Mouse (Mus musculus) cortical plate, adult 2 months (tissue): ENCODE results near the gene Tbc1d16.

ENCODE experiments used
- CTCF ChIP-seq: fragments of 200-500 bp; IDR thresholded peaks from 2 replicates; pipeline ENCODE4 v1.5.1; 2011; ENCODE audit warnings: mild to moderate bottlenecking, control low read depth, low read length; ENCODE audit not compliant: insufficient read depth; ENCODE audit errors: extremely low read depth
- POLR2A ChIP-seq: fragments of 200-500 bp; IDR thresholded peaks from 2 replicates; pipeline ENCODE4 v1.6.1; 2011; ENCODE audit warnings: mild to moderate bottlenecking, low read length, control low read depth; ENCODE audit not compliant: insufficient read depth; ENCODE audit errors: extremely low read depth

- no peak for TF ChIP-seq CTCF
- no peak for TF ChIP-seq POLR2A
Measured at GRCm38 (mm10) chr11:119163734-119163992, 64.6 kb downstream of the Tbc1d16 start.
